Mouse (Mus musculus) embryo, embryonic 10.5 days (tissue): ENCODE results near the gene Cct6b.
A peak's percentile ranks its signal among the peaks of the same experiment; 100 is the strongest.

Source experiments
- DNase-seq: peaks from one replicate; pipeline ENCODE4 v3.0.0-alpha.2; 2015; ENCODE audit warnings: low spot score

Gene Cct6b

DNA sequence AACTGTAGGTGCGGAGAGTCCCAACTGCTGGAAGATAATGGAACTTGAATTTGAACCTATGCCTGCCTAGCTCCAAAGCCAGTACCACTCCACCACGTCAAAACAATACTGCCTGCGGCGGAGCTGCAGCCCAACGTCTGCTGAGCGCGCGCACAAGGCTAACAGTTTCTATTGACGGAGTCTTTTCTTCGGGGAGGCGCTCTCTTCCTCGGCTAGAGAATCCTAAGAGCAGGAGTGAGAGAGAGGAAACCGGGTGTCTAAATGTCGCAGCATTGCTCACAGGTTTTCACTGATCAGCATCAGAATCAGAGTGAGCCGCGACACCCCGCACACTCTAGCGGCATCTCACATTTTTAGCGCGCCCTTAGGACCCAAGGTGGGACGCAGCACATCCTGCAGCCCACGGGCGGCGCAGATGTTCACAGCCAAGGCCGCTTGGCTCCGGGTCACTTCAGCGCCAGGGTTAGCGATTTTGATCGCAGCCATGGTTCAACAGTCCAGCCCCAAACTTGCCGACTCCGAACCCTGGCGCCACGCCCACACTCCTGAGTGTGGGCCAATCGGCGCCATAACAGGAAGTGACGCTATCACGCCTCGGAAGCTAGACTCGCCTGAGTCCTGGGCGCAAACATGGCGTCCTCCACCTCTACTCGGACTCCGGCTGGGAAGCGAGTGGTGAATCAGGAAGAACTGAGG lies at the start of gene Cct6b, which contains the start of gene Zfp830:
Gene Cct6b, minus strand, starts transcription at position 580 of the 696 bp plus-strand sequence.
Gene Zfp830, plus strand, starts transcription at position 604 of the 696 bp plus-strand sequence.
- peak; percentile 99 for DNase-seq

DNA sequence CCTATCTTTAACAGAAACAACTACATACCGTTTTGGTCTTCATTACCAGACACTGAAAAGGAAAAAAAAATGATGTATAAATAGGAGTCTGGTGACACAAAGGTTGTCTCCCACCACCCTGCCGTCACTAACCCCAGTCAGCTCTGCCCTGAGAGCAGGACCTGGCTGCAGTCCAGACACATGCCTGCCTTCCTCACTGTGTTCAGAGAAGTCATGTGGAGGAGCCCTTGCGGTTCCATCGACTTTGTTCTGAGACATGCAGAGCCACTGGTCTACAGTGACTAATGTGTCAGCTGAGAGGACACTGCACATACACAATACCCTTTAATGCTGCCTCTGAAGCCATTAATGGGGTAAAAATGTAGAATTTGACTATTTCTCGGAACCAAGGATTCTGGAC lies 44.4 kb upstream of the Cct6b start:
- no peak for DNase-seq

GRCm38 (mm10) chr11:82807370-82807769 lies 43.2 kb upstream of the Cct6b start:
- no peak for DNase-seq

GRCm38 (mm10) chr11:82806656-82807055 lies 42.5 kb upstream of the Cct6b start:
- no peak for DNase-seq

- DNase-seq = no peak
Observed at GRCm38 (mm10) chr11:82783453-82783852, 19.3 kb upstream of the Cct6b start.

DNA sequence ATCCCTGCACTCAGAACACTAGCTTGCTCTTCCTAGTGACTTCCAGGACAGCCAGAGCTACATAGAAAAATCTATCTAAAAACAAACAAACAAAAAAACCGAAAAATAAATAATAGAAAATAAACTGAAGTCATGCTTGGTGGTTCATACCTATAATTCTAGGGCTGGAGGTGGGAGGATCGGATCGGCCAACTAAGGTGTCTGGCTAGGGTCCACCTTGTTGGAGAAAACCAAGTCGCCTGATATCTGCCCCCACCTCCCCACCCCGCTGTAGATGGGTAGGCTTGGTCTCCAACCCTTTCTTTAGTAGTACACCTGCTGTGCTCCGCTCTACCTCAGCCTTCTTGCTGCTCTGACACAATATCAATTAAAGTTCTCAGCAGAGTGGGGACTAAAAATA lies 18.1 kb upstream of the Cct6b start:
- DNase-seq = no peak

- DNase-seq = peak; percentile 97
Observed at GRCm38 (mm10) chr11:82780983-82781903, 17.1 kb upstream of the Cct6b start, which contains the start of gene Lig3. TSS of gene Lig3 (plus strand) at chr11:82781108.

DNA sequence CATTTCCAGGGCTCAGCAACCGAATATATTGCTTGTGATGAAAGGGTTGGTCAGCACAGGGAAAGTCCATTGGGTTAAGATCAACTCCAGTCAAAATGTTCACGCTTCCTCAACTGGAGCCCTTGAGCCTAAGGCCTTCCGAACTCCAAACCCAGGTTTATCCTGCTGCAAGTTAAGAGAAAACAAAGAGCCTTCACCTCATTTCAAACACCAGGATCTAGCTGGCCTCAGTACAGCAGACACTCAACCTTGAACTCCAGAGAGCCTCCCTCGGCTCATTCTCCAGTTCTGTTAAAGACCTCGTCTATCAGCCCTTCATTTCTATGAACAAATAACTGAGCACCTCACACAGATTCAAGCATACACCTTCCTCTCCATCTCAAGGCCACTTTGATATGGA lies 16.0 kb upstream of the Cct6b start:
- peak; percentile 19 for DNase-seq

DNA sequence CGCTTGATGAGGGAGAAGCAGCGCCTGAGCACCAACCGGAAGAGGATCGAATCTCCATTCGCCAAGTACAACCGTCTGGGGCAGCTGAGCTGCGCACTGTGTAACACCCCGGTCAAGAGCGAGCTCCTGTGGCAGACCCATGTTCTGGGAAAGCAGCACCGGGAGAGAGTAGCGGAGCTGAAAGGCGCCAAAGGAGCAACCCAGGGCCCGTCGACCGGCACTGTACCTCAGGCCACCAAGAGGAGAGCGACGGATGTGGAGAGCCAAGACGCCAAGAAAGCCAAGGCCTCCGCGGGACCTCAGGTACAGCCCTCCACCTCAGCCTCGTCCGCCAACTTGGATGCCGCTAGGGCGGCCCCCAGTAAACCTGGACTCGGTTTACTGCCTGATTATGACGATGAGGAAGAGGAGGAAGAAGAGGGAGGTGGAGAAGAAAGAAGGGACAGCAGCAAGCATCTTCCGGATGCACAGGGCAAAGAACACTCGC lies 360 bp upstream of the Cct6b start:
- no peak for DNase-seq

- DNase-seq = no peak
Observed at GRCm38 (mm10) chr11:82763261-82763660, 860 bp downstream of the Cct6b start.

GRCm38 (mm10) chr11:82762286-82762829 lies 1.8 kb downstream of the Cct6b start:
- DNase-seq = no peak

DNA sequence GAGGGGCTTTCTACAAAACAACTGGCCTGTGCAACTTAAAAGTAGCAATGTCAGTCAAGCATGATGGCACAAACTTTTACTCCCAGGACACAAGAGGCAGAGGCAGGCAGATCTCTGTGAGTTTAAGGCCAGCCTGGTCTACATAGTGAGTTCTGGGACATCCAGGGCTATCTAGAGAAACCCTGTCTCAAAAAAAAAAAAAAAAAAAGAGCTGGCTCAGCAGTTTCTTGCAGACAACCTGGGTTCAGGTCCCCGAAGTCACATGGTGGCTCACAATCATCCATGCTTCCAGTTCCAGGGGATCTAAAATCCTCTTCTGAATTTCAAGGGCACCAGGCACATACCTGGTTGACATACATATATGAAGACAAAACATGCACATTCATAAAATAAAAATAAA lies 8.2 kb downstream of the Cct6b start:
- no peak for DNase-seq

DNA sequence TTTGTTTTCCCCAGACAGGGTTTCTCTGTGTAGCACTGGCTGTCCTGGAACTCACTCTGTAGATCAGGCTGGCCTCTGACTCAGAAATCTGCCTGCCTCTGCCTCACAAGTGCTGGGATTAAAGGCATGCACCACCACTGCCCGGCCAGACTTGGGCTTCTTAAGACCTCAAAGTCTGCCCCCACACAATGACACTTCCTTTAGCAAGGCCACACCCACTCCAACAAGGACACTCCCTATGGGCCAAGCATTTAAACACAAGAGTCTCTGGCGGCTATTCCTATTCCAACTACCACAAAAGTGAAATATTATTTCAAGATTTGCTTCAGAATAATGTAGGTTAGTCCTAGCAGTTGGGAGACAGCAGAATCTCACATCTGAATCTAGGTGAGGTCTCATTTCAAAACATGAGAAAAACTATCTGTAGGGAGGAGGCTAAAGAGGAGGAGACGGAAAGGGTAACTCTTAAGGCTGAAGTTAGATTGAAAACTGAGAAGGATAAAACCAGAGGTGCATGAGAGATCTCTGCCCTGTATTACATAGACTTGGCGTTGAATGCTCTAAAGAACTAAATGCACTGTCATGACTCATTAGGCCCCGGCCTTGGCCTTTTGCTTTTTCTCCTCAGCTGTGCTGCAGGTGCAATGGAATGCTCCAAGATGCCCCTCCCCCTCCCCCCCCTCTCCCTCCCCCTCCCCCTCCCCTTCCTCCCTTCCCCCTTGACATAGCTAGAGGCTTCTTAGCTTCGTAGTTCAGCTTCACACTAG lies 11.6 kb downstream of the Cct6b start:
- no peak for DNase-seq

DNA sequence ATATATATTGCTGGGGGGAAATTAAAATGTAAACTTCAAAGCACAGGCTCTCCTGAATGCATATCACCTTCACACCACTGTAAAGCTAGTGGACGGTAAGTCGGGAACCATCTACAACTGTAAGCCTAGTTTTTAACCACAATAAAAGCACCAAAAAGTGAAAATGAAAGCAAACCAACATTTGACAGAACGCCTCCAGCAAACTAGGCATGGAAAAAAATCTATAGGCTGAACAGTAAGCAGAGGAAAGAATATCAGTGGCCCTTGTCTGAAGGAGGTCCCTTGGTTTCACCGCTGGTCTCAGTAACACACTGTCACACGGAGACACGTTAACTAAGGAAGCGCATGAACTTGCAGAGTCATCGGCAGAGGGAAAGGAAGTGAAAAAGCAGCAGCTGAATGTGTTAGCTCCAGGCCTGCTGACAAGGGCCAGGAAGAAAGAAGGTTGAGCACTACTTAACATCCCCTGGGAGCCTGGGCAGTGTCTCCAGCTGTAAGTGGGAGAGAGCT lies 17.2 kb downstream of the Cct6b start:
- DNase-seq = no peak

- DNase-seq = peak; percentile 58
Observed at GRCm38 (mm10) chr11:82746138-82746537, 18.0 kb downstream of the Cct6b start.

GRCm38 (mm10) chr11:82739006-82739405 lies 25.1 kb downstream of the Cct6b start:
- no peak for DNase-seq

DNA sequence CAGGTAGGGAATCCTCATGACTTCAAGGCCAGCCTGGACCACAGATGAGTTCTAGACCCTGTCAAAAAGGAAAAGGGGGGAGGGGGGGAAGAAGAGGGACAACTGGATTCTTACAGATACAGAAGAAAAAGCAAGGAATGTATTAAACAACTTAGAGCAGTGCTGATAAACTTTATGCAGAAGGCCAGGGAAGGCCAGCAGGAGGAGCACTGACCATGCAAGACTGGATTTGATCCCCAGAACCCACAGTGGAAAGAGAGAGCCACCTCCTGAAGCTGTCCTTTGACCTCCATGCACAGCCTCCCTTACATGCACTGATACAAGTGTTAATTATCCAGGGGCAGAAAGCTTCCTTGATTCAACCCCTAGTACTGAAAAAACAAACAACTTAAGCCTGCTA lies 29.9 kb downstream of the Cct6b start:
- no peak for DNase-seq

DNA sequence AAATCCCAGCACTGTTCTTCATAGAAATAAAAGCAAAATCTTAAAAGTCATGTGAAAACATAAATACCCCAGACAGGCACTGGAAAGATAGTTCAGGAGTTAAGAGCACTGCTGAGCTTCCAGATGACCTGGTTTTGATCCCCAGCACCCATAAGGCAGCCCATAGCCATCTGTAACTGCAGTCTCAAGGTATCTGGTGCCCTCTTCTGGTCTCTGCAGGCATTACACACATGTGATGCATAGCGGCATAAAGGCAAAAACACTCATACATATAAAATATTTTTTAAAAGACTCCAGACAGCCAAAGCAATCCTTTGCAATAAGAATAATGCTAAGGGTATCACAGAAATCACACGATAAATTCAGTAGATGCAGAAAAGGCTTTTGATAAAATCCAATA lies 37.3 kb downstream of the Cct6b start:
- no peak for DNase-seq

DNA sequence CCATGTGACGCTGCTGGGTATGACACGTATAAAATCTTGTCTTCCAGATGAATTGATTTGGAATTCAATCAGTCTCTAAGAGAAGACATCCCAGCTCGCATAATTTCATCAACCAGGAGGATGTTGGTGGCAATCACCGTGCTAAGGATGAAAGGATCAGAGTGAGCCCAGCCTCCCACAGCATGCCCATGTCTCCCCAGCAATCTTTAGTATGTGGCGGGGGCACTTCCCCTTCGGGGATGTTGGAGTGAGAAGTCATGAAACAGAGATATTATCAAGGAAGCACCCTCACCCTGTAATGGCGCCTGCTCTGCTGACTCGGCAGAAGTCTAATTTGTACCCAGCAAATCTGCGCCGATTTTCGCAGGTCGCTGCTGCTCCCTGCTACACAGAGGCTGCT lies 44.8 kb downstream of the Cct6b start:
- DNase-seq = no peak

GRCm38 (mm10) chr11:82712681-82713080 lies 51.4 kb downstream of the Cct6b start:
- no peak for DNase-seq

DNA sequence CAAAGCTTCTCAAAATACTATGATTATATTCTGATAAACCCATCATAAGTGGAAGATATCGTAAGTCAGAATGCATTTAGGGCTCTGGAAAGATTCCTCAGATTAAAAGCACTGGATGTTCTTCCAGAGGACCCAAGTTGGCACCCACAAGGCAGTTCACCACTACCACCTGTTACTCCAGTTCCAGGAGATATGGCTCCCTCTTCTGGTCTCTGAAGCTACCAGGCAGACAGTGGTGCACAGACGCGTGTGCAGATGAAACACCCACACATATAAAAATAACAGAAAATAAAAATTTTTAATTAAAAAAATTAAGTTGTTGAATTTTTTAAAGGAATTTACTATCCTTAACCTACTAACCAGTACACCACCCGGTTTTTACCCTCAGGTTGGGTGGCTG lies 55.2 kb downstream of the Cct6b start:
- no peak for DNase-seq

- no peak for DNase-seq
Observed at GRCm38 (mm10) chr11:82705082-82705481, 59.0 kb downstream of the Cct6b start.
